Mouse (Mus musculus) embryonic facial prominence, embryonic 15.5 days (tissue): ENCODE measurements around the gene Rbl1. TPM values are rescaled to one million over a fixed set of nuclear protein-coding genes. Genes with fewer than 3 reads are reported as not detected.

Source experiments
- ATAC-seq: fragments of 200-750 bp; cut with Nextera tagmentation; 2 replicates; pipeline ENCODE4 v1.8.0; 2017; ENCODE audit warnings: low read depth, moderate TSS enrichment; ENCODE audit not compliant: insufficient number of reproducible peaks, low FRiP score, low TSS enrichment
- H3K27ac ChIP-seq: fragments of 300-500 bp; sonication (generic); replicated peaks from 2 replicates; pipeline ENCODE4 v1.5.1; 2015; ENCODE audit warnings: mild to moderate bottlenecking, inconsistent platforms
- H3K27me3 ChIP-seq: fragments of 300-500 bp; sonication (generic); 2 replicates; pipeline ENCODE4 v1.6.1; 2015; ENCODE audit warnings: inconsistent platforms
- H3K36me3 ChIP-seq: fragments of 300-500 bp; sonication (generic); 2 replicates; pipeline ENCODE4 v1.6.1; 2015; ENCODE audit warnings: mild to moderate bottlenecking, inconsistent platforms
- H3K4me1 ChIP-seq: fragments of 300-500 bp; sonication (generic); 2 replicates; pipeline ENCODE4 v1.6.1; 2015; ENCODE audit warnings: inconsistent platforms
- H3K4me2 ChIP-seq: fragments of 300-500 bp; sonication (generic); replicated peaks from 2 replicates; pipeline ENCODE4 v1.6.1; 2015; ENCODE audit warnings: mild to moderate bottlenecking, inconsistent platforms
- H3K4me3 ChIP-seq: fragments of 300-500 bp; sonication (generic); replicated peaks from 2 replicates; pipeline ENCODE4 v1.5.1; 2015; ENCODE audit warnings: mild to moderate bottlenecking, inconsistent platforms
- H3K9ac ChIP-seq: fragments of 300-500 bp; sonication (generic); 2 replicates; pipeline ENCODE4 v1.6.1; 2015; ENCODE audit warnings: inconsistent platforms
- H3K9me3 ChIP-seq: fragments of 300-500 bp; sonication (generic); replicated peaks from 2 replicates; pipeline ENCODE4 v1.6.1; 2016; ENCODE audit warnings: inconsistent platforms
- WGBS: fragments of 180-500 bp; shearing (Covaris S2); methylation state at CpG from one replicate; pipeline ENCODE4 v1.1.7; 2015; 5-methylcytosine and 5-hydroxymethylcytosine counted together
- polyA plus RNA-seq: library from polyadenylated mRNA; unstranded; fragments of >200 nt; fragmentation: Nextera tagmentation; extraction: Ambion mirVana; gene quantifications from 2 replicates; pipeline ENCODE4 v1.2.1, GENCODE M21; 2015

Gene Rbl1
- polyA plus RNA-seq, 1 experiment from 2014 or later: 19.6 TPM

DNA sequence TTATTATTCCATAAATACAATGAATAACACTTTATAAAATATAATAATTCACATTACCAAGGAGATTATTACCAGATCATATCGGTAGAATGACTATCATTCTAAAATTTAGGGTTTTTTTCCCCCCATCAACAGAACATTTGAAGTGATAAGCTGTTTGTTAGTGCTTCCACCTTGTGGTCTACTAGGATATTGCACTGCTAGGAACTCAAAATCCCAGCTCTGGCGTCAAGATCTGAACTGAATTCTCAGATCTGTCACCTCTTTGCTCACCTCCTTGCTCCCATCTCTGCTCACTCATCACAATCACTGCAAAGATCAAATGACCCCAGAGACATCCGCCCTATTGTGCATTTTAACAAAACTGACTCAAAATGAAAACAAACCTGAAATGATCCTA is 87.4 kb downstream of the Rbl1 start:
- Histone ChIP-seq H3K4me3 (no peak overlapping the region), H3K36me3 (peaks cover 46% of the 10 kb centered on the region; the same call in 1 of the 2 replicates), H3K4me1 (no peaks in the 10 kb centered on the region), H3K9me3 (no peaks in the 10 kb centered on the region), H3K9ac (no peak overlapping the region), H3K4me2 (no peak overlapping the region), H3K27ac (no peak overlapping the region), H3K27me3 (no peaks in the 10 kb centered on the region)
- no peak for ATAC-seq
- 24% methylated on average over 3 of the region's 3 CpGs for WGBS

GRCm38 (mm10) chr2:157108236-157108635 is 96.1 kb downstream of the Rbl1 start:
- no peaks in the 10 kb centered on the region for H3K9me3 ChIP-seq

GRCm38 (mm10) chr2:157104454-157104853 is 99.9 kb downstream of the Rbl1 start:
- H3K36me3 ChIP-seq: peaks cover 57% of the 10 kb centered on the region

More at GRCm38 (mm10) chr2:157108236-157108635, 96.1 kb downstream of the Rbl1 start:
- H3K36me3 ChIP-seq: peaks cover 47% of the 10 kb centered on the region
- no peaks in the 10 kb centered on the region for H3K27me3 ChIP-seq
- no peaks in the 10 kb centered on the region for H3K4me1 ChIP-seq
- no peak overlapping the region for H3K9ac ChIP-seq
- H3K4me2 ChIP-seq: no peak overlapping the region
- no peak for ATAC-seq
- no peak overlapping the region for H3K27ac ChIP-seq
- 82% methylated on average over 4 of the region's 4 CpGs for WGBS
- H3K4me3 ChIP-seq: no peak overlapping the region

DNA sequence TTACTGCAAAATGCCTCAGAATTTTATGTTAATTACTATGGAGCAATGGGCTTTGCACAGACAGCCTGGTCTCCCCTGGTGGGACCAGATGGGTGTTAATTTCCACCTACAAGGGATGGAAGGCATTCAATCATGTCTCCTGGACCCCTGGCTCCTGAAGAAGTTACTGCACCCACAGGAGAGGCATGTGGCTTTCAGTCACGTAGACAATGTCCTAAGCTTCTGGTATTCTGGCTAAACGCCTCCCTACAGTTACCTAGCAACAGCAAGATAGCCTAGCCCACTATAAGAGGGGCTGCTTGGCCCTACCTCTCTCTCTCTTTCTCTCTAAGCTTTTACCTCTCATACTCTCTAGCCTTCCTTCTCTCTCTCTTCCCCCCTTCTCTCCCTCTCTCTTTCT is 102.1 kb downstream of the Rbl1 start:
- Histone ChIP-seq H3K9me3 (no peaks in the 10 kb centered on the region), H3K27ac (no peak overlapping the region), H3K4me3 (no peak overlapping the region), H3K9ac (no peak overlapping the region), H3K36me3 (peaks cover 46% of the 10 kb centered on the region), H3K4me2 (no peak overlapping the region), H3K27me3 (no peaks in the 10 kb centered on the region), H3K4me1 (no peaks in the 10 kb centered on the region)
- WGBS: 70% methylated on average over 2 of the region's 2 CpGs
- no peak for ATAC-seq

More at GRCm38 (mm10) chr2:157104454-157104853, 99.9 kb downstream of the Rbl1 start:
- Histone ChIP-seq H3K27me3 (no peaks in the 10 kb centered on the region), H3K4me1 (no peaks in the 10 kb centered on the region), H3K4me2 (no peak overlapping the region), H3K9ac (no peak overlapping the region), H3K9me3 (no peaks in the 10 kb centered on the region), H3K4me3 (no peak overlapping the region), H3K27ac (no peak overlapping the region)
- ATAC-seq: no peak
- 86% methylated on average over 8 of the region's 8 CpGs for WGBS

DNA sequence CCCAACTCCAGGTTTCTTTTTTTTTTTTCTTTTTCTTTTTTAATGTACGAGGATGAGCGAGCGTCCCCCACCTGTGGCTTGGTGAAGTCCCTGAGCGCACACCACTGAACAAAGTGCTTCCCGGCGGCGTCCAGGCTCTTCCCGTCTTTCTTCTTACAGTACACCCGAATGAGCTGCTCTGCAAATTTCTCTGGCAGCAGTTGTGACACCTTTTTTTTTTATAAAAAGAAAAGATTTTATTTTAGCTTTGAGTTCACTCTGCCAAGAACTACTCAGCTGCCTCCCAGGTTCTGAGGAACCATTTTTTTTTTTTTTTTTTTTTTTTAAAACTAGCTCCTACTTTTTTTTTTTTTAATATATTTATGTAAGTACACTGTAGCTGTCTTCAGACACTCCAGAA is 102.7 kb downstream of the Rbl1 start:
- no peak for ATAC-seq
- WGBS: 99% methylated on average over 9 of the region's 9 CpGs
- no peaks in the 10 kb centered on the region for H3K9me3 ChIP-seq
- H3K9ac ChIP-seq: no peak overlapping the region
- H3K4me1 ChIP-seq: no peaks in the 10 kb centered on the region
- no peaks in the 10 kb centered on the region for H3K27me3 ChIP-seq
- peaks cover 41% of the 10 kb centered on the region for H3K36me3 ChIP-seq
- no peak overlapping the region for H3K4me3 ChIP-seq
- no peak overlapping the region for H3K27ac ChIP-seq
- no peak overlapping the region for H3K4me2 ChIP-seq

DNA sequence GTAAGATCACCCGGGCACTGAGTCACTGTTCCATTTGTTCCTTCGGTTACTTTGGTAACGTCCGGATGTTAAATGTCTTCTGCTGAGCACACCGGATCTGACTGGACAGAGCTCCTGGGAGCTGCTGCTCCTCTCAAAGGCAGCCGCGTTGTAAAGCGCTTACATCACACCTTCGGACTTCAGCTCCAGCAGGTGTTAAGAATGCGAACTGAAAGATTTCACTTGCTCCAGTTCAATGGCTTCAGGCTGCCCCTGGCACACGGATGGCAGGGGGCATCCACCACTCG is 104.1 kb downstream of the Rbl1 start:
- Histone ChIP-seq H3K27me3 (no peaks in the 10 kb centered on the region), H3K9ac (no peak overlapping the region), H3K36me3 (peaks cover 41% of the 10 kb centered on the region), H3K27ac (no peak overlapping the region), H3K9me3 (no peaks in the 10 kb centered on the region), H3K4me3 (no peak overlapping the region), H3K4me2 (no peak overlapping the region), H3K4me1 (no peaks in the 10 kb centered on the region)
- 87% methylated on average over 12 of the region's 12 CpGs for WGBS
- ATAC-seq: no peak

DNA sequence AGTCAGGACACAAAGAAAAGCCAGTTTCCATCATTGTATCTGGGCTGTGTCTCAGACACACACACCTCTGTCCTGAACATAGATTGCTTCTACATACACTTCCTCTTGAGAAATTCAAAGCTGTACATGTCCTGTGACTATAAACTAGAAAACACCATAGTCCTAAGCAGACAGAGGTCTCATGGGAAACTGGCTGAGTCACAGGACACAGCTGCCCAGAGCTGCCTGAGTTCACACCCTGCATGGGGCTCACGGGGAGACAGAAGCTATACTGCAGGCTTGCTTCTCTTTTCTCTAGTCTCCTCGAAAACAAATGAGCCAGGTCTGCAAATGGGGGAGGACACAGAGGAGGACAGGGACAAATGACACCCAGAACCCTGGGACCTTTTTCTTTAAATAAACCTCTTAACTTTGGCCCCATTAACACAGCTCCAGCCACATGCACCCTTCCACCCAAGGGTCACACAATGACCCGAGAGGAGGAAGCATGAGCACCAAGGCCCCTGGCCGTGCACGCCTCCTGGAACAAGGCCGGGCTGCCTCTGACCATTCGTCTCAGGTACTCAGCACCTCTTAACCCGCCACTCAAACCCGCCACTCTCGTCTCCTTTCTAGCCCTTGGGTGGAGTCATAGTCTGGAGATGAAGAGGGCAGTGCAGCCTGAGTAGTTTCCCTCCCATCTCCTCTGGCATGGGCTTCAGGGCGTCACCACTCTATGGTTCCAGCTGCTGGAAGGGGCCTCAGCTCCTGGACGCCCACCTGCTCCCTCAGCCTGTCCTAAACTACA is 104.6 kb downstream of the Rbl1 start:
- Histone ChIP-seq H3K9me3 (no peaks in the 10 kb centered on the region), H3K27ac (no peak overlapping the region), H3K9ac (no peak overlapping the region), H3K4me2 (no peak overlapping the region), H3K27me3 (no peaks in the 10 kb centered on the region), H3K4me3 (no peak overlapping the region), H3K36me3 (peaks cover 38% of the 10 kb centered on the region), H3K4me1 (no peaks in the 10 kb centered on the region)
- 77% methylated on average over 12 of the region's 12 CpGs for WGBS
- ATAC-seq: no peak

Other genes starting within 250 kb of the Rbl1 start
- 52.9 and 53.9 TPM in 2 replicates for gene Ndrg3, start 212.5 kb downstream of the Rbl1 start, polyA plus RNA-seq
- 27.5 and 28.2 TPM in 2 replicates for gene Dsn1, start 197.4 kb downstream of the Rbl1 start, polyA plus RNA-seq
- 3.5 and 4.4 TPM in 2 replicates for gene Soga1, start 125.3 kb downstream of the Rbl1 start, polyA plus RNA-seq
- gene Tldc2, start 117.5 kb downstream of the Rbl1 start, polyA plus RNA-seq: not detected in 2 replicates
- gene Samhd1, start 69.3 kb downstream of the Rbl1 start, polyA plus RNA-seq: 22.7 and 24.0 TPM in 2 replicates
- gene Rpn2, start 74.5 kb upstream of the Rbl1 start, polyA plus RNA-seq: 303 and 311 TPM in 2 replicates
- gene Mroh8, start 75.0 kb upstream of the Rbl1 start, polyA plus RNA-seq: 0.69 and 0.77 TPM in 2 replicates
- not detected in 2 replicates for gene Ghrh, start 143.0 kb upstream of the Rbl1 start, polyA plus RNA-seq
- 89.8 and 92.3 TPM in 2 replicates for gene Manbal, start 163.1 kb upstream of the Rbl1 start, polyA plus RNA-seq
- 20.7 and 21.3 TPM in 2 replicates for gene Src, start 213.9 kb upstream of the Rbl1 start, polyA plus RNA-seq